Mouse (Mus musculus): ENCODE data around the gene Pon2. TPM values are rescaled to one million over a fixed set of nuclear protein-coding genes. Genes with fewer than 3 reads are reported as not detected.
"Not testable (repeated sequence)": the region's sequence is repeated elsewhere in the genome, so short reads cannot be mapped to it uniquely, and the experiment has no call there.

Gene Pon2
- polyA plus RNA-seq (2015; fragmentation: Nextera tagmentation; extraction: Ambion mirVana) = 88.4 and 98.7 TPM in 2 replicates

- Histone ChIP-seq H3K4me1 (ENCODE audit: insufficient read depth, low read depth, low read length) (peaks cover 4% of the 10 kb centered on the region; the same call in 1 of the 2 replicates), H3K27ac (ENCODE audit: low read length) (peak within 1 kb of the TSS; percentile 97), H3K4me2 (replicated peaks; ENCODE audit: low read depth, low read length) (peak within 1 kb of the TSS; percentile 64), H3K9me3 (ENCODE audit: low read length) (no peaks in the 10 kb centered on the region), H3K9ac (replicated peaks; ENCODE audit: low read depth) (peak within 1 kb of the TSS; percentile 76), H3K4me3 (ENCODE audit: low read depth, low read length) (peak within 1 kb of the TSS; percentile 63), H3K27me3 (replicated peaks; ENCODE audit: insufficient read depth, low read length) (no peaks in the 10 kb centered on the region), H3K36me3 (ENCODE audit: insufficient read depth, low read length) (peaks cover 4% of the 10 kb centered on the region; the same call in 1 of the 2 replicates)
- WGBS = under 1% methylated on average over 28 of the region's 47 CpGs
- ATAC-seq (peak; percentile 95), DNase-seq (ENCODE audit: low spot score) (peak; percentile 94)
- TF ChIP-seq EP300 (IDR thresholded peaks at IDR 0.05) (no peak), CTCF (IDR thresholded peaks at IDR 0.05) (no peak)
Observed at GRCm38 (mm10) chr6:5298092-5298554, at the start of gene Pon2. Pon2 (minus strand) TSS chr6:5298455.

DNA sequence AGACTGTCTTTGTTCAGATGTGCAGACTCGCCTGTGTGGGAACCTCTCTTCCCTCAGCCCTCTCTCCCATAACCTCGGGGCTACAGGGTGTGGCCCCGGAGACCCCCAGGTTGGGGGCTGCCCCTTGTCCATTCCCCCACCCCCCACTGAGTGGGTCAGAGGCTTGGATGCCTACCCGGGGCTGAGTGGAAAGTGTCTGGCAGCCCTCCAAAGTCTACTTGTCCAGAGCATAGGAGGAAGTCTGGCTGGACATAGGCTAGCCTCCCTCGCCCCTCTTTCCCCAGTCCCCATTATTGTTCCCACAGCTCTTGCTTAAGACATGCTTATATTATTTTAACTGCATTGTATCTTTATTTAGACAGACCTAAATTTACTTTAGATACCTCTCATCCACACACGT is 46.0 kb upstream of the Pon2 start:
- Histone ChIP-seq H3K27me3 (replicated peaks; ENCODE audit: insufficient read depth, low read length) (no peaks in the 10 kb centered on the region), H3K4me2 (replicated peaks; ENCODE audit: low read depth, low read length) (no peak overlapping the region), H3K36me3 (ENCODE audit: insufficient read depth, low read length) (no peaks in the 10 kb centered on the region), H3K4me3 (ENCODE audit: low read depth, low read length) (no peak overlapping the region), H3K4me1 (ENCODE audit: insufficient read depth, low read depth, low read length) (no peaks in the 10 kb centered on the region), H3K9ac (replicated peaks; ENCODE audit: low read depth) (no peak overlapping the region), H3K27ac (ENCODE audit: low read length) (no peak overlapping the region), H3K9me3 (ENCODE audit: low read length) (no peaks in the 10 kb centered on the region)
- ATAC-seq = no peak
- peak; percentile 11 for DNase-seq (ENCODE audit: low spot score)
- 46% methylated on average over 6 of the region's 6 CpGs for WGBS
- no peak for TF ChIP-seq CTCF (IDR thresholded peaks at IDR 0.05)
- no peak for TF ChIP-seq EP300 (IDR thresholded peaks at IDR 0.05)

DNA sequence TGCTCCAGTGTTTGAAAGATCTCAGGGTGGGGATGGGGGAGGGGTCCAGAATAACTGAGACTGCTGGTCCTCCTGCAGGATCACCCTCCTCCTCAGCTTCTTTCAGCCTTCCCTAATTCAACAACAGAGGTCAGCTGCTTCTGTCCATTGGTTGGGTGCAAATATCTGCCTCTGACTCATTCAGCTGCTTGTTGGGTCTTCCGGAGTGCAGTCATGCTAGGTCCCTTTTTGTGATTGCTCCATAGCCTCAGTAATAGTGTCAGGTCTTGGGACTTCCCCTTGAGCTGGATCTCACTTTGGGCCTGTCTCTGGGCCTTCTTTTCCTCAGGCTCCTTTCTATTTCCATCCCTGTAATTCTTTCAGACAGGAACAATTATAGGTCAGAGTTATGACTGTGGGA is 41.0 kb upstream of the Pon2 start:
- not testable (repeated sequence) for H3K4me1 ChIP-seq (ENCODE audit: insufficient read depth, low read depth, low read length); H3K9me3 ChIP-seq (ENCODE audit: low read length); H3K4me2 ChIP-seq (replicated peaks; ENCODE audit: low read depth, low read length); H3K9ac ChIP-seq (replicated peaks; ENCODE audit: low read depth); H3K4me3 ChIP-seq (ENCODE audit: low read depth, low read length); ATAC-seq; H3K27ac ChIP-seq (ENCODE audit: low read length); H3K27me3 ChIP-seq (replicated peaks; ENCODE audit: insufficient read depth, low read length); H3K36me3 ChIP-seq (ENCODE audit: insufficient read depth, low read length); DNase-seq (ENCODE audit: low spot score)
- 84% methylated on average over 1 of the region's 1 CpGs for WGBS

- not testable (repeated sequence) for H3K27me3 ChIP-seq (replicated peaks; ENCODE audit: insufficient read depth, low read length); ATAC-seq; H3K4me3 ChIP-seq (ENCODE audit: low read depth, low read length); DNase-seq (ENCODE audit: low spot score); H3K36me3 ChIP-seq (ENCODE audit: insufficient read depth, low read length); H3K9me3 ChIP-seq (ENCODE audit: low read length); H3K9ac ChIP-seq (replicated peaks; ENCODE audit: low read depth); H3K4me2 ChIP-seq (replicated peaks; ENCODE audit: low read depth, low read length); H3K4me1 ChIP-seq (ENCODE audit: insufficient read depth, low read depth, low read length); H3K27ac ChIP-seq (ENCODE audit: low read length)
- 98% methylated on average over 4 of the region's 4 CpGs for WGBS
Observed at GRCm38 (mm10) chr6:5338781-5339180, 40.5 kb upstream of the Pon2 start.

GRCm38 (mm10) chr6:5336016-5336415 is 37.8 kb upstream of the Pon2 start:
- H3K27me3 ChIP-seq (replicated peaks; ENCODE audit: insufficient read depth, low read length); H3K27ac ChIP-seq (ENCODE audit: low read length); H3K9ac ChIP-seq (replicated peaks; ENCODE audit: low read depth); H3K4me1 ChIP-seq (ENCODE audit: insufficient read depth, low read depth, low read length); DNase-seq (ENCODE audit: low spot score); ATAC-seq; H3K36me3 ChIP-seq (ENCODE audit: insufficient read depth, low read length); H3K9me3 ChIP-seq (ENCODE audit: low read length); H3K4me3 ChIP-seq (ENCODE audit: low read depth, low read length); H3K4me2 ChIP-seq (replicated peaks; ENCODE audit: low read depth, low read length): not testable (repeated sequence)

- ATAC-seq = no peak
- Histone ChIP-seq H3K4me2 (replicated peaks; ENCODE audit: low read depth, low read length) (no peak overlapping the region), H3K4me3 (ENCODE audit: low read depth, low read length) (no peak overlapping the region), H3K27me3 (replicated peaks; ENCODE audit: insufficient read depth, low read length) (no peaks in the 10 kb centered on the region), H3K36me3 (ENCODE audit: insufficient read depth, low read length) (no peaks in the 10 kb centered on the region), H3K9ac (replicated peaks; ENCODE audit: low read depth) (no peak overlapping the region), H3K4me1 (ENCODE audit: insufficient read depth, low read depth, low read length) (no peaks in the 10 kb centered on the region), H3K27ac (ENCODE audit: low read length) (no peak overlapping the region), H3K9me3 (ENCODE audit: low read length) (no peaks in the 10 kb centered on the region)
- TF ChIP-seq EP300 (IDR thresholded peaks at IDR 0.05) (no peak), CTCF (IDR thresholded peaks at IDR 0.05) (no peak)
- DNase-seq (ENCODE audit: low spot score) = no peak
- WGBS = 61% methylated on average over 5 of the region's 5 CpGs
Observed at GRCm38 (mm10) chr6:5334021-5334420, 35.8 kb upstream of the Pon2 start.

- DNase-seq (ENCODE audit: low spot score) = no peak
- WGBS = 71% methylated on average over 3 of the region's 3 CpGs
Observed at GRCm38 (mm10) chr6:5332560-5333150, 34.4 kb upstream of the Pon2 start.

More at GRCm38 (mm10) chr6:5332560-5333150, 34.4 kb upstream of the Pon2 start:
- no peak overlapping the region for H3K4me2 ChIP-seq (replicated peaks; ENCODE audit: low read depth, low read length)
- no peak overlapping the region for H3K27ac ChIP-seq (ENCODE audit: low read length)
- H3K36me3 ChIP-seq (ENCODE audit: insufficient read depth, low read length) = no peaks in the 10 kb centered on the region
- H3K27me3 ChIP-seq (replicated peaks; ENCODE audit: insufficient read depth, low read length) = no peaks in the 10 kb centered on the region
- TF ChIP-seq CTCF (IDR thresholded peaks at IDR 0.05) (no peak), EP300 (IDR thresholded peaks at IDR 0.05) (no peak)
- no peak overlapping the region for H3K9ac ChIP-seq (replicated peaks; ENCODE audit: low read depth)
- ATAC-seq = no peak
- H3K4me1 ChIP-seq (ENCODE audit: insufficient read depth, low read depth, low read length) = no peaks in the 10 kb centered on the region
- no peak overlapping the region for H3K4me3 ChIP-seq (ENCODE audit: low read depth, low read length)
- H3K9me3 ChIP-seq (ENCODE audit: low read length) = no peaks in the 10 kb centered on the region

Data from lung, postnatal 0 days (tissue).